Mouse (Mus musculus) mouse embryonic stem cell (cell line): ENCODE data around the gene Capzb.

Experiments
- in situ Hi-C, 2 experiments: fragments of 300-500 bp; cut with MboI; formaldehyde crosslinking; loops; 1 replicate in 1 of 2; 3 replicates in 1 of 2; pipeline ENCODE4 v1.14.3; 2019 to 2020; ENCODE audit warnings: low sequenced_read_pairs in 2 of 2, low pct_unique_long_range_greater_than_20kb in 1 of 2, mixed read lengths in 1 of 2; ENCODE audit not compliant: unreplicated experiment in 1 of 2

Gene Capzb

DNA sequence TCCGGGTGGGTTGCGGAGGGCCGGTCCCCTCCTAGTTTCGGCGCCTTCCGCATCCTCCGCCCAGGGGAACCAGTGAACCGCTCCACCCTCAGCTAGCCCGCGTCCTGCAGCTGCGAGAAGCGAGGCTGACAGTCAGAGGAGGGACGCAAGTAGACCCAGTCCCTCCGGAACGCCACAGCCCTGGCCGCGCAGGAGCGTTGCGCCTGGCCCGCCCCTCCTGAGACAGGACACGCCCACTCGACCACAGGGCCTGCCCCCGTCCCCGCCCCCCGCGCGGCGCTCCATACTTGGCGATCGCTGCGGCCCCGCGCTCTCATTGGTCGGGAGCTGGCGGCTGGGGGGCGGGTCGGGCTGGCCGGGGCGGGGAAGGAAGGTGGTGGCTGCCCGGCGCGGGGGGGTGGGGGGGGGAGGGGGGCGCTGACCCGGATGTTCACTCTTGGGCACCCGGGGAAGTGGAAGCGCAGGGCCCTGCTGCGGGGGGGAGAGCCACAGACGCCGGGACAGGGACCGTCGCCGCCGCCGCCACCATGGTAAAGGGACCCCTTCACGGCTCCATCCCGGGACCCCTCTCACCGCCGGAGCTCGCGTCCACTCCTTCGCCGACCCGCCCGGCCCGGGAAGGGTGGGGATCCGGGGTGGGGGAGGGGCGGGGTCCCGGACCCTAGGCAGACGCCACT, at the start of gene Capzb:
TSS of gene Capzb (plus strand) at position 401 of the 677 bp plus-strand sequence.
- in situ Hi-C loops, result no loop called here

DNA sequence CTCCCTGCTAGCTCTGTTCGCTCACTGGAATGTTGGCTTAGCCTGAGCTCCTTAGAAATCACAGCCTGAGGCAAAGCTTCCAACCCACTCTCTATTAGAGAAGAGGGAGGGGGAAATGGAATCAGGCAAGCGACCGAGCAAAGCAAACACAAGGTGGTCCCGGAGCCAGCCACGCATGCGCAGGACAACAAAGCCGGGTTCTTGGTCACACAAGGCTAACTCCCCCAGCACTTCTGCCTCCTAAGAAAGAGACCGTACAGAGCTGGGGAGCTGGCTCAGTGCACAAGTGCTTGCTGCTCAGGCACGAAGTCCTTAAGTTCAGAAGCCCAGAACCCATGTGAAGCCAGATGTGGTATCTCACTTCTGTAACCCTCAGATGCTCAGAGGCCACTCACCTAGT, 49.7 kb upstream of the Capzb start:
- in situ Hi-C loops, result no loop called here

DNA sequence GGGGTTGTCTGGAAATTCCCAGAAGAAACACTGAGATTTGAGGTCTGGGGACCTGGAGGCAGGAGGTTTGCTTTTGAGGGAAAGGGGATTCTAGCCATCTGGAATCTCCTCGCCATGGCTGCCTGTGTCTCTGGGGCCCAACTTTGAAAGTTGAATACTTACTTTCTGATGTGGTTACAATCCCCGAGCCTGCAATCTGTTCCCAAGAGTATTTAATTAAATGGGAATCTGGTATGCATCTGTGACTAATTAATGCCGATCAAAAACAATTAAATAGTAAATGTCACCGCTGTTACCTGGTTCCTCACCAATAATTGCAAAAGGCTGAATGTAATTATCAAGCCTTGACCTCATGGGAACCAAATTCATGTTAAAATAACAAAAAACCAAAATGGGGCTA, 48.1 kb upstream of the Capzb start:
- in situ Hi-C loops, result no loop called here

DNA sequence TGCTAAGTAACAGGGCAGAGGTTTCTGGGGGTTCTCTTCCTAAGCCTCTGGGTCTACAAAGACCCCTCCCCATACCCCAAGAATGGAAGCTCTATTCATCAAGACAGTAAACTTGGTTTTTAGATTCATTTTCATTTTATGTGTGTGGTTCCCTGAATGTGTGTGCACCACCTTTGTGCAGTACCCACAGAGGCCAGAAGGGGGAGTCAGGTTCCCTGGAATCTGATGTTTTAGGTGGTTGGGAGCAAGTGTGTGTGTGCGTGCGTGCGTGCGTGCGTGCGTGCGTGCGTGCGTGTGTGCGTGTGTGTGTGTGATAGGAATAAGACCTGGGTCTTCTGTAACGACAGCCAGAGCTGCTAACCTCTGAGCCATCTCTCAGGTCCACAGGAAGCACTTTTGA, 47.5 kb upstream of the Capzb start:
- in situ Hi-C loops, result no loop called here

DNA sequence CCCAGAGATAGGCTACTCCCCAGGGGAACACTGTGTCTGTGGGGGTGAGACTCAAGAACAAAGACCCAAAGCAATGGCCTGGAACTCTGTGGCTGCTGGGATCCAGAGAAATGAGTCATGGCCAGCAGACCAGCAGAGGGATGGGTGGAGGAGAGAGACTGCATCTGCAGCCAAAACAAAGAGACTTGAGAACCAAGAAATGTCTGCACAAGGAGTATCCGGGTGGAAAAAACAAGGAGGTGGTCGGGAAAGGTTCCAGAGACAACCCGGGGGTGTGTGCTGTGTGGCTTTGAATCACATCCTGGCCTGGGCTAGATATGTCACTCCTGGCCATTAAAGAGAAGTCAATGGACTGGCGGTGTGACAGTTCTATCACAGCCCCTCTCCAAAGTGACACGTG, 45.9 kb upstream of the Capzb start:
- in situ Hi-C loops, result no loop called here

DNA sequence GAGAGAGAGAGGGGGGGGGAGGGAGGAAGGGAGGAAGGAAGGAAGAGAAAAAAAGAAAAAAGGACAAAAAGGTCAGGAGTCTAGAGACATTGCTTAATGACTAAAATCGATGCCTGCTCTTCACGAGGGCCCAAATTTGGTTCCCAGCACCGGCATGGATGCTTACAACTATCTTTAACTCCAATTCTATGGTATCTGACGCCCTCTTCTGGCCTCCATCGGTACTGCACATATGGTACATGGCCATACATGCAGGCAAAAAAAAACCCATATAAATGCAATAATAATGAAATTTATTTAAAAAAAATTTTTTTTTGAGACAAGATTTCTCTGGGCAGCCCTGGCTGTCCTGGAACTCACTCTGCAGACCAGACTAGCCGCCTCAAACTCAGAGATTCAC, 41.3 kb upstream of the Capzb start:
- in situ Hi-C loops, result loop anchor here in 1 of 2 experiments (25.0 kb wide), 1 partner anchor 811 kb away; the partner anchor contains the start of gene Klhdc7a

DNA sequence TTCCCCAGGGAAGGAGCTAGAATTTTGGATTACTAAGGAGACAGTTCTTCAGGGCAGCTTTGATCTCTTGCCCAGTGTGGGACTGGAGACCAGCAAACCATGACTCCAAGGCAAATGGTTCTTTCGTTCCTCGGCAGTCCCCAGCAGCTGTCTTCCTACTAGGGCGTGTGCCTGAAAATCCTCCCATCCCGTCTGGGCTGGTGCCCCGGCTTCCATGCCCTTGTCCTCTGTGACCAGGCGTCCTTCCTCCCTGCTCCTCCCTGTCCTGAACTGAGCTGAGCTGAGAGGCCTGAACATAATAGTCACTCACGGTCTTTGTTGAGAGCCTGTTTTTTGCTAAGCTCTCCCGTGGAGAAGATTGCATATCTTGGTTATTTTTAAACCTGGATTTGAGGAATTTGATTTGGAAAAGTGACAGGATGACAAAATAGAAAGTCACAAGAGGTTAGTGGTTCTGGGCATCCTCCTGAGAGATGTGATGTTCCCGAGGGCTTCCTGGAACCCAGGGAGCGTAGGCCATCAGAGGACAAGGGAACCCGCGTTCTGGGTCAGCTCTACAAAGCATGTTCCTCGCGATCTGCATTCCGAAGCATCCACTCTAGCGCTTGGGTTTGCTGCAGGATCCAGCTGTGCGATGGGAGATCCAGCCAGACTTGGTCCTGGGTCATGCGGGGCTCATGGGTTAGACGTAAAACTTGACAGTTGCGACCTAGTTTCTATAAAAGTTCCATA, 38.0 kb upstream of the Capzb start:
- in situ Hi-C loops, result loop anchor here in 1 of 2 experiments (25.0 kb wide), 1 partner anchor 808 kb away; the partner anchor contains the start of gene Klhdc7a

DNA sequence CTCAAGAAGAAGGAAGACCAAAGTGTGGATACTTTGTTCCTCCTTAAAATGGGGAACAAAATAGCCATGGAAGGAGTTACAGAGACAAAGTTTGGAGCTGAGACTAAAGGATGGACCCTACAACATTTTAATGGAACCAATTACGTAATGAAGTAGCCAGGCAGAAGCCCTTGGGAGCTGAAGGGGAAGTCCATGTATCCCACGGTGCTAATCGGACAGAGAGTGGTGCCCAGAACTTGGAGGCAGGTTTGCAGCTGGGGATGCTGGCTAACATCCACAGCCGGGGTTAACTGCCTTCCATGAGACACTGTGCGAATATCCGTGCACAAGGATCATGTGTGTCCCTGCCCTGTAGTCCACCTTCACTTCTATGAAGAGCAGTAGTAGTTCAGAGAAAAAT, 36.2 kb upstream of the Capzb start:
- in situ Hi-C loops, result loop anchor here in 1 of 2 experiments (25.0 kb wide), 1 partner anchor 806 kb away; the partner anchor contains the start of gene Klhdc7a

DNA sequence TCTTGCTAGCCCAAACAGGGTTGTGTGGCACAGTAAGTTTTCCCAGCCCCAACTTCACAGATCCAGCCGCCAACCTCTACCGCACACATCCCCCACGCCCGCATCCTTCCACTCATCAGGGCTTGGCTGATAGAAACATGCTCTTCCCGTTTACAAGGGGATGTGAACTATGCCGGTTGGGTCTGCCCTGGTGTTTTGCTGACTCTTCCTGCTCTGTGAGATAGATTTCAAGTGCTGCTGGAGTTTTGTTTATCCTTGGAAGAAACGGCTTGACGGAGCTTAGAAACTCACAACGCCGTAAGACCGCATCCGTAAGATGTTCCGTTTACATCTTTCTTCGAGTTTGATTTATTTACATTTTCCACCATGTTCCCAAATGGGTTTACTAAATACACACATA, 34.3 kb upstream of the Capzb start:
- in situ Hi-C loops, result loop anchor here in 1 of 2 experiments (25.0 kb wide), 1 partner anchor 804 kb away; the partner anchor contains the start of gene Klhdc7a

DNA sequence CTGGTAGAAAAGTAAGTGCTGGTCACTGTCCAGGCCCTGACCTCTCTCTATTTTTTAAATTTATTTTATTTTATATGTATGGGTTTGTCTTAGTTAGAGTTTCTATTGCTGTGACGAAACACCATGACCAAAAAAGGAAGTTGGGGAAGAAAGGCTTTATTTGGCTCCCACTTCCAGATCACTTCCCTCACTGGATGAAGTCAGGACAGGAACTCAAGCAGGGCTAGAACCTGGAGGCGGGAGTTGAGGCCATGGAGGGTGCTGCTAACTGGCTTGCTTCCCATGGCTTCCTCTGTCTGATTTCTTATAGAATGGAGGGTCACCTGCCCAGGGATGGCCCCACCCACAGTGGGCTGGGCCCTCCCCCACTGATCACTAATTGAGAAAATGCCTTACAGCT, 31.6 kb upstream of the Capzb start:
- in situ Hi-C loops, result loop anchor here in 1 of 2 experiments (25.0 kb wide), 1 partner anchor 801 kb away; the partner anchor contains the start of gene Klhdc7a

DNA sequence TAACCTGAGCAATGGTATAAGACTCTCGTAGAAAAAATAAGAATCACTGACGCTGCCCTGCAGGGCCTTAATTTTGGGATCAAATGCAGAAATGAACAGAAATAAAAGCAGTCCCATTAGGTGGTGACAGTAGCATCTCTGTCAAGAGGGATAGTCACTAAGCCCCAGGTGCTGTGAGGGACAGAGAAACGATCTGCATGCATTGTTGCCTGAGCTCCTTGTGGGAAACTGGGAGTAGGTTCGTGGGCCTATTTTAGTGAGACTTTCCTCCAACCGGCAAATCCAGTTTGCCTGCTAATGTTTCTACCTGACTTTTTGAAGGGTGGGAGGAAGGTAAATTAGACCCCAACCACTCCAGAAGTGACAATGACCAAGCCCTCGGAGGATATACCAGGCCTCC, 28.6 kb upstream of the Capzb start:
- in situ Hi-C loops, result loop anchor here in 1 of 2 experiments (25.0 kb wide), 1 partner anchor 798 kb away; the partner anchor contains the start of gene Klhdc7a

DNA sequence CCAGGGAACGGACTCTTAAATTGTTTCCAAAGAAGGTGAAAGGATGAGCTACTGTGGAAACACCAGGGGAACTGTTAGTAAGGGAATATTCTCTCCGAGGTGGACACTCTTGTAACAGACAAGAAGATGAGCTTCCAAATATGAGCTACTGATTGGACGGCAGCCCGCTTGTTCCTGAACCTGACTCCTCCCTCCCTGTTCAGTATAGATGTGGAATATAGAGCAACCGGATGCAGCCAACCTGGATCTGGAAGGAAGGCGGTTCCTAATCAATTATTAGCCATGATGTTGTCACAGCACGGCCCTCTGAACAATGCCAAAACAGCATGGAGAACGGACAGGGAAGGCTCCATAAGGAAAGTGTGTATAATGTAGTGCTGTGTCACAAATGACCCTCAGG, 27.4 kb upstream of the Capzb start:
- in situ Hi-C loops, result loop anchor here in 1 of 2 experiments (25.0 kb wide), 1 partner anchor 797 kb away; the partner anchor contains the start of gene Klhdc7a

DNA sequence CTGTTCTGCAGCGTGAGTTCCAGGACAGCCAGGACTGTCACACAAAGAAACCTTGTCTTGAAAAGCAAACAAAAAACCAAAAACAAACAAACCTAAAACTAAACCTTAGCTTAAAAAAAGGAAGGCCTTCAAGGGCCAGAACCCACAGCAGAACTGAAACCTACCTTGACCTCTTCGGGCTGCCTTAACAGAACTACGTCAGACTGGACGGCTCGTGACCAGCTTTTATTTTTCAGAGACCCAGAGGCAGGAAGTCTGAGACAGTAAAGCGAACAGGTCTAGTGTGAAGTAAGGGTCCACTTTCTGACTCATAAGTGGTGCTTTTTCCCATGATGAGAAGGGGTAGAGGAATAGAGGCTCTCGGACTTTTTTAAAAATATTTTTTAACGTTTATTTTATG, 26.5 kb upstream of the Capzb start:
- in situ Hi-C loops, result loop anchor here in 1 of 2 experiments (25.0 kb wide), 1 partner anchor 796 kb away; the partner anchor contains the start of gene Klhdc7a

DNA sequence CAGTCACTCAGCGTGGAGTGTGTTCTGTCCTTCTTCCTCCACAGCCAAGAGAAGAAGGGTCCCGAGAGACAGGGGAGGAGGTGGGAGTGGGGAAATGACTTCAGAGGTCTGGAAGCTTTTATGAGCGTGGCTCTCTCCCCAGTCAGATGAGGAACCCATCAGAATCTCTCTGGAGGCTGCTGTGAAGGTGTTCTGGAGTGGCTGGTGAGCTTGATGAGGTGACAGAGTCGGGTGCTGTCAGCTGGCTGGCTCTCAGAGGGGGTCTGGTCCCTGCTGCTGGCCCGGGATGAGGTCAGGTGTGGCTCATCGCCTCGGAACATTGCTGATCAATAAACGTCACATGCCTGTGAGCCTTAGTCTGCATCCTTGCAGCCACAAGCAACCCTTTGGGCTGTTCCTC, 25.6 kb upstream of the Capzb start:
- in situ Hi-C loops, result loop anchor here in 1 of 2 experiments (25.0 kb wide), 1 partner anchor 795 kb away; the partner anchor contains the start of gene Klhdc7a

DNA sequence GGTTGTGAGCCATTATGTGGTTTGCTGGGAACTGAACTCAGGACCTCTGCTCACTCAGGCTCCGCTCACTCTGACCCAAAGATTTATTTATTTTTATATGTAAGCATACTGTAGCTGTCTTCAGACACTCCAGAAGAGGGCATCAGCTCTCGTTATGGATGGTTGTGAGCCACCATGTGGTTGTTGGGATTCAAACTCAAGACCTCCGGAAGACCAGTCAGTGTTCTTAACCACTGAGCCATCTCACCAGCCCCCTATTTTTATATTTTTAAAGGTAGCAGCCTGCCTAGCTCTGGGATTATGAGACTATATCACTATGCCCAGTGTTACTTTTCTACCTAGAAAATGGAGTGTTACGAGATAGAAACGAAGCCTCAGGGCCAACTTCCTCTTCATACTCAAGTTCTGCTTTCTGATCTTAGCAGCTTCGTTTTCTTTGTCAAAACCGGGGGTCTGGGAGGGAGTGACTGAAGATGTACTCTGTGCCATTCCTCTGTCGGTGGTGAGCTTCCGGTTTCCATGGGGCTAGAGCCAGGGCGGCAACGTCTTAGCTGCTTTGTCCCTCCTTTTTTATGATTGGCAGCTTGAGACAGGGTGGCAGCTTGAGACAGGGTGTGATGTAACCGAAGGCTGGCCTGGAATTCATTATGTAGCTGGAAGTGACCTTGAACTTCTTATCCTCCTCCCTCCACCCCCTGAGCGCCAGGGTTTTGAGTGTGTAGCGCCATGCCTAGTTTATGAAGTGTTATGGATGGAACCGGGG, 23.5 kb upstream of the Capzb start:
- in situ Hi-C loops, result loop anchor here in 1 of 2 experiments (25.0 kb wide), 1 partner anchor 793 kb away; the partner anchor contains the start of gene Klhdc7a

DNA sequence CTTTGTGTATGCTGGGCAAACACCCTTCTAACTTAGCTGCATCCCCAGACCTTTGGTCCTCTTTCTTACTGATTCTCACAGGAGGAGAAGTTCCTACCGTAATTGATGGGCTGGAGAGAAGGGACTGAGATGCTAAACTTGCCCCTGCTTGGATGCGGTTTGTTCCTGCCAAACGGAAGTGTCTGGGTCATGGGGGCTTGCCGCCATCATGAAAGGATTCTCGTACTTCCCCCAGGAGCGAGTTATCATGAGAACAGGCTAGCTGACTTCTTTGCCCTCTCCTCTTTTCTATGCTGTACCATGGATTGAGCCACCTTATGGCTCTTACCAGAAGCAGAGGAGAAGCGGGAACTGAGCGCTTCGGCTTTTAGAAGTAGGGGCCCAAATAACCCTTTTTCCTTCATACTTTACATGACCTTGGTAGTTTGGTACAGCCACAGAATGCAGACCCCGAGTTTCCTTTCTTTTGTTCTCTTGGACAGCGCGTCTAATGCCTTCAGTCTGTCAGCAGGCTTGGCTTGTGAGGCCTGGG, 22.9 kb upstream of the Capzb start:
- in situ Hi-C loops, result loop anchor here in 1 of 2 experiments (25.0 kb wide), 1 partner anchor 792 kb away; the partner anchor contains the start of gene Klhdc7a

DNA sequence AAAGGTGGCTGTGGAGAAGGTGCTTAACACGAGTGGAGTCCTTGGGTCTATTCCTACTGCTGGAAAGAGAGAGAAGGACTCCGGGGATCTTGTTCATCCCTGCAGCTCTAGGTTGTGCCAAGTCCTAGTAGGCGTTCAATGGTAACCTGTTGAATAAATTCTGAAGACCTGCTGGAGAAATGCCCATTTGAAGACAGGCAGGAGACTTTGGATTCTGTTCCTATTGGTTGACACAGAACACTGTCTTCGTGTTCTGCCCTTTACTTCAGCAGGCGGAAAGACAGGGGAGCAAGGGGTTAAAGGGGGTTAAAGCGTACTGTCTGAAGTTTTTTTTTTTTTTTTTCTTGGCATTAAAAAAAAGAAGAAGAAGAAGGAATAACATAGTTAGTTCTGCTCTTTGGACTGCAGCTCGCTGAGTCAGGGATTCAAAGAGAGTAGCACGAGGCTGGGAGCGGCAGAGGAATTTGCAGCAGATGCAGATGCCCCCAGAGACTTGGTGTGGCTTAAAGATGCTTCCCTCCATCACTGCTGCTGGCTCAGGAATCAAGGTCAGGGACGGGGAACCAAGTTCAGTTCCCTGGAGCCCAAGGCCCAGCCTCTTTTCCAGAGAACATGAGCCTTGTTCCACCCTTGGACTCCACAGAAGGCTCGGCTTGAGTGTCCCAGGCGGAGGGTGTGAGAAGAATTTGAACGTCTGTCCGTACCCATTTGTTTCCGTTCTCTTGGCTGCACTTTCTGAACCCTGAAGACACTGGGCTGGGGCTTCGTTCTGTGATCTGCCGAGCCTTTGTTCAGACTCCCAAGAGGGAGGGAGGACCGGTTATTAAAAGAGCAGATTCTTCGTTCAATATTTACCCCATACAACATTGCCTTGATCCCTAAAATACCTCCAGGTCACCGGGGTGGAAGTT, 17.4 kb upstream of the Capzb start:
- in situ Hi-C loops, result no loop called here
